Mouse (Mus musculus): Measurements from ENCODE around the gene Smc6. TPM values are rescaled to one million over a fixed set of nuclear protein-coding genes. Genes with fewer than 3 reads are reported as not detected.
A peak's percentile ranks its signal among the peaks of the same experiment; 100 is the strongest.

Smc6 gene
- polyA plus RNA-seq, 1 experiment, result 50.5 TPM

DNA sequence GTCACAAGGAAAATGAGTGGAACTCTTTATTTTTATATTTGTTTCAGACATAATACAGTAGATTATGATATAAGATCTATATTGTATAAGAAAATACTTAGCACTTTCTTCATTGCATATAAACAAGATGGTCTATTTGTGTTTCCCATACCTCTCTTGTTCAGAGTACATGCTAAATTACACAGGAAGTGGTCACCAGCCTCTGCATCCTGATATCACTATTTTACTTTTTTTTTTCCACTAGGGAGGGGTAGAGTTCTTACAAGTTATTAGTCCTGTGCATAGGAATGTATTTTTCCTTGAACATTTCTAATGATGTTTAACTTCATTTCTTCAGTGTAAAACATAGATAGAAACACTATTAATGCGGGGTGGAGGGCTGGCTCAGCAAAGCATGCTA is 35.2 kb downstream of the Smc6 start:
- TF ChIP-seq CTCF (IDR thresholded peaks at IDR 0.05; ENCODE audit: borderline replicate concordance, extremely low read depth, insufficient read depth, insufficient read length) (no peak), POLR2A (IDR thresholded peaks at IDR 0.05; ENCODE audit: borderline replicate concordance, extremely low read depth, insufficient read depth, insufficient read length, poor library complexity, severe bottlenecking) (no peak)
- no peak for DNase-seq (ENCODE audit: low read depth)

- no peak for DNase-seq (ENCODE audit: low read depth)
- TF ChIP-seq CTCF (IDR thresholded peaks at IDR 0.05; ENCODE audit: borderline replicate concordance, extremely low read depth, insufficient read depth, insufficient read length) (no peak), POLR2A (IDR thresholded peaks at IDR 0.05; ENCODE audit: borderline replicate concordance, extremely low read depth, insufficient read depth, insufficient read length, poor library complexity, severe bottlenecking) (no peak)
Observed at GRCm38 (mm10) chr12:11306753-11307645, 41.3 kb downstream of the Smc6 start.

DNA sequence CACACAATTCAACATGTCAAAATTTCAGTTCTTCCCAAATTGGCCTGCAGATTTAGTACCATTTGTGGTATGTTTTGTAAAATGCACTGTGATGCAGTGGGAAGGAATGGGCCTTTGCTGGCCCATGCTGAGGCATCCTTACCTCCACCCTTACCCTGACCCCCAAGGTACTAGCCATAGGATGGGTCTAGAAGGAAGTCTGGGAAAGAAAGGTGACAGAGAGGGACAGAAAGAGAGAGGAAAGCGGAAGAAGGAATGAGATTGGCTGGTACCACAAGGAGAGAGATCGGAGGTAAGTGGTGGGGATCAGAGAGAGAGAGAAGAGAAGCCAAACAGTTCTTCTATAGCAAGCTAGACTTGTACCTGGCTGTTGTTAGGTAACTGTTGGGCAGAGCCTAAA is 45.4 kb downstream of the Smc6 start:
- DNase-seq (ENCODE audit: low read depth), result no peak

DNA sequence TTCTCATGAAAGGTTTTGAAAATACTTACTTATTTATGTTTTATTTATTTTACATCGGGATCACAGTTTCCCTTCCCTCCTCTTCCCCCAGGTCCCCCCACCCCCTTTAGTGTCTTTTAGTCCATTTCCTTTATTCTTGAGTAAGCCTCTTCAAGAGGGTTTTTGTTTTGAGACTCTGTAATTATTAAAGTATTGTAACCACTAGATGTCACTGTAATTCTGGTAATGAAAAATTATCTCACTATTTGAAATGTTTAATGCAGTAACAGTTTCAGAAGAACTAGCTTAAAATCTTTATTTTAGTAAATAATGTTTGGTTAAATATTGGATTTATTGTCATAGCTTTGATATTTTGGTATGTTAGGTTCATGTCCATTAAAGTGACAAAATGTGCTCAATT is 48.2 kb downstream of the Smc6 start:
- peak; percentile 47 for DNase-seq (ENCODE audit: low read depth)
- TF ChIP-seq POLR2A (IDR thresholded peaks at IDR 0.05; ENCODE audit: borderline replicate concordance, extremely low read depth, insufficient read depth, insufficient read length, poor library complexity, severe bottlenecking) (no peak), CTCF (IDR thresholded peaks at IDR 0.05; ENCODE audit: borderline replicate concordance, extremely low read depth, insufficient read depth, insufficient read length) (no peak)

More for the DNA sequence above, 45.4 kb downstream of the Smc6 start:
- TF ChIP-seq CTCF (IDR thresholded peaks at IDR 0.05; ENCODE audit: borderline replicate concordance, extremely low read depth, insufficient read depth, insufficient read length) (no peak), POLR2A (IDR thresholded peaks at IDR 0.05; ENCODE audit: borderline replicate concordance, extremely low read depth, insufficient read depth, insufficient read length, poor library complexity, severe bottlenecking) (no peak)

DNA sequence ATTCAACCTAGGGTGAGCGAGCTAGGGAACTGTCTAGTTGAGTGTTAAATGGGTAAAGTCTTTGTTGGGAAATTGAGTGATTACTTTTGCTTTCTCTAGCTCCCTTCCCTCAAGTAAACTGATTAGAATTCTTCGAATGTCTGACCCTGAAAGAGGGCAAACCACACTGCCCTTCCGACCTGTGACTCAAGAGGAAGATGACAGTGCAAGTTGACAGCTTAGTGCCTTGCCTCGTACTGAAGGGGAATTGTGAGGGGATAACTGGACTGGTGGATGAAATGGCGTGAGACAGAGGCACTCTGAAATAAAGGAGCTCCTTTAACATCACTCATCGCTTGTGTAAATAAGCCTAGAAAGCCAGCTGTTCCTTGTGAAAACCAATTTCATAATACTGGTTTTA is 52.0 kb downstream of the Smc6 start:
- DNase-seq (ENCODE audit: low read depth), result no peak
- no peak for TF ChIP-seq CTCF (IDR thresholded peaks at IDR 0.05; ENCODE audit: borderline replicate concordance, extremely low read depth, insufficient read depth, insufficient read length)
- no peak for TF ChIP-seq POLR2A (IDR thresholded peaks at IDR 0.05; ENCODE audit: borderline replicate concordance, extremely low read depth, insufficient read depth, insufficient read length, poor library complexity, severe bottlenecking)

GRCm38 (mm10) chr12:11324480-11324879 is 58.8 kb downstream of the Smc6 start:
- TF ChIP-seq POLR2A (IDR thresholded peaks at IDR 0.05; ENCODE audit: borderline replicate concordance, extremely low read depth, insufficient read depth, insufficient read length, poor library complexity, severe bottlenecking), result no peak
- no peak for TF ChIP-seq CTCF (IDR thresholded peaks at IDR 0.05; ENCODE audit: borderline replicate concordance, extremely low read depth, insufficient read depth, insufficient read length)
- no peak for DNase-seq (ENCODE audit: low read depth)

GRCm38 (mm10) chr12:11326483-11326882 is 60.8 kb downstream of the Smc6 start:
- DNase-seq (ENCODE audit: low read depth), result no peak
- no peak for TF ChIP-seq CTCF (IDR thresholded peaks at IDR 0.05; ENCODE audit: borderline replicate concordance, extremely low read depth, insufficient read depth, insufficient read length)
- TF ChIP-seq POLR2A (IDR thresholded peaks at IDR 0.05; ENCODE audit: borderline replicate concordance, extremely low read depth, insufficient read depth, insufficient read length, poor library complexity, severe bottlenecking), result no peak

DNA sequence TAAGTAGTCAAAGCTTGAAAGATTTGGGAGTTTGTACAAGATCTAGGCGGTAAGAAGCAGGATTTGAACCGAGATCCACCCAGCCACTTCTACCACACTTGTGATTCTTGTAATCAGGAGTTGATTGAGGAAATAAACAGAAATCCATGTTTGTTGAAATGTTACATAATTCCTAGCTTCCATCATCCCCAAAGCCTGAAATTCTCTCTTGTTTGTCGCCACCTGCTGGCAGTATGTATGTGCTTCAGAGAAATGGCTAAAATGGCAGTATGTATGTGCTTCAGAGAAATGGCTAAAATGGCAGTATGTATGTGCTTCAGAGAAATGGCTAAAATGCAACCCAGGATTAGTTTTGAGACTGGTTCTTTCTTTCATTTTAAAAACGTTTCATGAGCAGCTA is 71.2 kb downstream of the Smc6 start:
- TF ChIP-seq POLR2A (IDR thresholded peaks at IDR 0.05; ENCODE audit: borderline replicate concordance, extremely low read depth, insufficient read depth, insufficient read length, poor library complexity, severe bottlenecking) (no peak), CTCF (IDR thresholded peaks at IDR 0.05; ENCODE audit: borderline replicate concordance, extremely low read depth, insufficient read depth, insufficient read length) (peak; percentile 39; the same call in 1 of the 2 replicates)
- peak; percentile 69 for DNase-seq (ENCODE audit: low read depth)

DNA sequence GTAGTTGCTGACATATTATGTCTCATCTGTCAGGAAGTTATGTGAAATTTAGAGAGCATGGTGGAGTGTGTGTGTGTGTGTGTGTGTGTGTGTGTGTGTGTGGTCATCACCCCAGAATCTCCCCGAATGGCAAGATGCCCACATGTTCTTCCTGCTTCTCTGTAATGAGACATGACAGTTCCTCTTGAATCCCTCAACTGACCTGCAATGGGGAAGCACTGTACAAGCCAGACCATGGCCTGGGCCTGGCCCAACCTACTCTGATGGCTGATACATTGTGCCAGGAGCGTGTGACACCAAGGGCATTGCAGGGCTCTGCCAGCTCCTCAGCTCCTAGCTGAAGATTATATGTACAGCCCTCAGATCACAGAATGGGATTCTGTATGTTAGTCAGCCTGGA is 72.6 kb downstream of the Smc6 start:
- no peak for DNase-seq (ENCODE audit: low read depth)

DNA sequence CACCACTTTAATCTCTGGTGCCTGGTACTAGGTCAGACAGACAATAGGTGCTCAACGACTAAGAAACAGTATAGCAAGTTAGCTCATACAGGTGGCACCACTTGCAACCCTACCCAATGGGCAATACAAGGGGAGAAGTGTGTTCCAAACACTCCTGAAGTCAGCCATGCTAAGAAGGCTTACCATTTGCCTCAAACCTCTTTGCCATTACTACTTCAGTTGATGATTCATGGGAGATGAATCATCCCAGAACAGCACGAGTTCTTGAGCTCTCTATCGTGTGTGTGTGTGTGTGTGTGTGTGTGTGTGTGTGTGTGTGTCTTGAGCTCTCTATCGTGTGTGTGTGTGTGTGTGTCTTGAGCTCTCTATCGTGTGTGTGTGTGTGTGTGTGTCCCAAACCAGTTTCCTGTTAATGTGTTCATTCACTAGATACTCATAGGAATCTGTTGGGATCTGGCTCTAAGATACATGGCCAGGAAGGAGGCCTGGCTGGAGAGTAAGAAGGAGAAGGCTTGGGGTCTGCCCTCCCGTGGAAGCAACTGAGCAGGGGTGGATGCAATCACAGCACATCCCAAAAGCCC is 76.4 kb downstream of the Smc6 start:
- no peak for DNase-seq (ENCODE audit: low read depth)

More for the DNA sequence above, 72.6 kb downstream of the Smc6 start:
- no peak for TF ChIP-seq POLR2A (IDR thresholded peaks at IDR 0.05; ENCODE audit: borderline replicate concordance, extremely low read depth, insufficient read depth, insufficient read length, poor library complexity, severe bottlenecking)
- no peak for TF ChIP-seq CTCF (IDR thresholded peaks at IDR 0.05; ENCODE audit: borderline replicate concordance, extremely low read depth, insufficient read depth, insufficient read length)

GRCm38 (mm10) chr12:11345963-11346362 is 80.3 kb downstream of the Smc6 start:
- DNase-seq (ENCODE audit: low read depth), result no peak
- TF ChIP-seq POLR2A (IDR thresholded peaks at IDR 0.05; ENCODE audit: borderline replicate concordance, extremely low read depth, insufficient read depth, insufficient read length, poor library complexity, severe bottlenecking) (no peak), CTCF (IDR thresholded peaks at IDR 0.05; ENCODE audit: borderline replicate concordance, extremely low read depth, insufficient read depth, insufficient read length) (no peak)

More for the DNA sequence above, 76.4 kb downstream of the Smc6 start:
- TF ChIP-seq CTCF (IDR thresholded peaks at IDR 0.05; ENCODE audit: borderline replicate concordance, extremely low read depth, insufficient read depth, insufficient read length) (no peak), POLR2A (IDR thresholded peaks at IDR 0.05; ENCODE audit: borderline replicate concordance, extremely low read depth, insufficient read depth, insufficient read length, poor library complexity, severe bottlenecking) (no peak)

Data from brain, embryonic 14.5 days (tissue).